ENCODE assay signal across 8 mouse cellular contexts in the genomic region with DNA sequence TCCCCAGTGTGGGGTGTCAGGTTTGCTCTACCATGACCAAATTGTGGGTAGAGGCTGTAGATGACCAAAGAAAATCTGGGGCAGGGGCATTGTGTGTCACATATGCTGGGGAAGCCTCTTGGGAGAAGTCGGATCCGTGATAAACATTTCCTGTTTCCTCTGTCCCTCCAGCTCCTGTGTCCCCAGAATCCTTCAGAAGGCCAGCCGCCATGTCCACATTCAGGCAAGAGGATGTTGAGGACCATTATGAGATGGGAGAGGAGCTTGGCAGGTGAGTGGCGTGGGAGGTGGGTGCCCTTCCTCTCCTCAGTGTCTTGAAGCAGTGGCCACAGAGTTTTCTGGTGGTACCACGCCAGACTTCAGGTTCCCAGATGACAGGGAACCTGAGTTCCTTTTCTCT. TPM values are rescaled to one million over a fixed set of nuclear protein-coding genes. Genes with fewer than 3 reads are reported as not detected.
DNase-seq lines count a peak whose midpoint lies in the region; ATAC-seq and TF ChIP-seq lines count a peak whose summit lies in the region.

4930442H23Rik (minus strand) TSS at position 45 of the 400 bp plus-strand sequence.

- H3K4me2 ChIP-seq in heart, embryonic 16.5 days (ENCODE audit: low read depth, low read length), result peak within 1 kb of the TSS; percentile 75

- TF ChIP-seq EP300 in heart, adult 2 months (IDR thresholded peaks at IDR 0.05; ENCODE audit: insufficient read depth, low read depth, low read length), result no peak
- no peak for TF ChIP-seq EP300 in ES-Bruce4 (IDR thresholded peaks at IDR 0.05; ENCODE audit: insufficient read depth, low read depth, low read length)

- peak within 1 kb of the TSS; percentile 79 for H3K9ac ChIP-seq in heart, adult 2 months (ENCODE audit: low read depth, low read length)
- peak within 1 kb of the TSS; percentile 80 for H3K9ac ChIP-seq in ES-Bruce4 (ENCODE audit: low read depth, poor library complexity, severe bottlenecking)
- peak within 1 kb of the TSS; percentile 86 for H3K9ac ChIP-seq in heart, embryonic 16.5 days (ENCODE audit: low read length)

- no peak for TF ChIP-seq CTCF in heart, adult 2 months (IDR thresholded peaks at IDR 0.05)
- TF ChIP-seq CTCF in ES-Bruce4 (IDR thresholded peaks at IDR 0.05; ENCODE audit: low read depth, low read length), result no peak

- no peaks in the 10 kb centered on the region for H3K36me3 ChIP-seq in heart, adult 2 months (ENCODE audit: control insufficient read depth, insufficient read depth, low read length)
- peaks cover 34% of the 10 kb centered on the region for H3K36me3 ChIP-seq in ES-Bruce4 (ENCODE audit: control insufficient read depth, insufficient read depth, low read length, poor library complexity, severe bottlenecking)
- H3K36me3 ChIP-seq in heart, embryonic 16.5 days (ENCODE audit: control insufficient read depth, insufficient read depth), result peaks cover 44% of the 10 kb centered on the region
- H3K36me3 ChIP-seq in macrophage (ENCODE audit: inconsistent target), result peaks cover 58% of the 10 kb centered on the region

- H3K79me2 ChIP-seq in heart, adult 2 months (replicated peaks; ENCODE audit: control insufficient read depth, insufficient read depth, low read length), result peaks cover 2% of the 10 kb centered on the region; the same call in 1 of the 2 replicates
- H3K79me2 ChIP-seq in macrophage (ENCODE audit: inconsistent target), result peaks cover 64% of the 10 kb centered on the region

- peak within 1 kb of the TSS; percentile 69 for H3K4me3 ChIP-seq in heart, adult 2 months
- H3K4me3 ChIP-seq in ES-Bruce4 (ENCODE audit: low read depth, low read length) (peak within 1 kb of the TSS; percentile 94), macrophage (ENCODE audit: inconsistent target) (peak within 1 kb of the TSS; percentile 63)
- H3K4me3 ChIP-seq in heart, embryonic 16.5 days (ENCODE audit: low read length), result peak within 1 kb of the TSS; percentile 79

- WGBS in heart, adult 2 months, result 56% methylated on average over 5 of the region's 5 CpGs
- WGBS in heart, embryonic 16.5 days, result 74% methylated on average over 5 of the region's 5 CpGs
- 82% methylated on average over 5 of the region's 5 CpGs for WGBS in macrophage (ENCODE audit: missing documents)

- H3K27ac ChIP-seq in heart, adult 2 months, result peak within 1 kb of the TSS; percentile 95
- peak within 1 kb of the TSS; percentile 42; the same call in 1 of the 2 replicates for H3K27ac ChIP-seq in ES-Bruce4 (ENCODE audit: insufficient read depth, low read length)
- H3K27ac ChIP-seq in heart, embryonic 16.5 days (ENCODE audit: low read length), result peak within 1 kb of the TSS; percentile 88
- peak within 1 kb of the TSS; percentile 66 for H3K27ac ChIP-seq in macrophage

- DNase-seq in heart, adult 2 months, result no peak
- no peak for DNase-seq in heart, adult 8-10 months (ENCODE audit: low spot score)
- no peak for DNase-seq in ovary, postnatal 14 days (ENCODE audit: low spot score)
- DNase-seq in frontal cortex, adult 2 months (ENCODE audit: extremely low spot score in 1 of 2, low spot score in 1 of 2), result no peak
- no peak for DNase-seq in cerebellum, adult 11-12 months

- no peak for ATAC-seq in heart, embryonic 16.5 days (replicated peaks; ENCODE audit: extremely low read depth, insufficient read depth, low FRiP score)

- no peaks in the 10 kb centered on the region for H3K27me3 ChIP-seq in heart, adult 2 months (ENCODE audit: control insufficient read depth, insufficient read depth, low read length)
- H3K27me3 ChIP-seq in ES-Bruce4 (ENCODE audit: control insufficient read depth, insufficient read depth, low read length, poor library complexity, severe bottlenecking), result no peaks in the 10 kb centered on the region
- no peaks in the 10 kb centered on the region for H3K27me3 ChIP-seq in heart, embryonic 16.5 days (ENCODE audit: control insufficient read depth, insufficient read depth, low read length)

- intact Hi-C loops in heart, adult 2 months (cut with DNase I), result no loop called here

- peaks cover 8% of the 10 kb centered on the region for H3K4me1 ChIP-seq in heart, adult 2 months (ENCODE audit: control insufficient read depth, insufficient read depth, low read length)
- H3K4me1 ChIP-seq in ES-Bruce4 (ENCODE audit: control insufficient read depth, insufficient read depth, low read length), result peaks cover 2% of the 10 kb centered on the region
- H3K4me1 ChIP-seq in heart, embryonic 16.5 days (ENCODE audit: control insufficient read depth, insufficient read depth, low read length), result peaks cover 20% of the 10 kb centered on the region

- no peak for TF ChIP-seq POLR2A in heart, adult 2 months (IDR thresholded peaks at IDR 0.05; ENCODE audit: insufficient read depth, low read depth, low read length)
- no peak for TF ChIP-seq POLR2A in ES-Bruce4 (IDR thresholded peaks at IDR 0.05; ENCODE audit: insufficient read depth, low read length)

- H3K9me3 ChIP-seq in ES-Bruce4 (replicated peaks; ENCODE audit: control insufficient read depth, insufficient read depth, low read length, poor library complexity, severe bottlenecking), result no peaks in the 10 kb centered on the region
- no peaks in the 10 kb centered on the region for H3K9me3 ChIP-seq in heart, embryonic 16.5 days (replicated peaks; ENCODE audit: control insufficient read depth, low read length)

RNA-seq across cellular contexts. Expression of gene 4930442H23Rik, which starts in this region (rescaled TPM):
- total RNA-seq in heart, adult 2 months (2021), result not detected
- not detected in 2 replicates for polyA plus RNA-seq in heart, adult 2 months (2012; rRNA removed)
- total RNA-seq in heart, adult 8-10 months (2022), result not detected
- polyA plus RNA-seq in ES-Bruce4 (2011; ENCODE audit: insufficient read depth, insufficient read length, low read depth, missing spikeins) (not detected in 2 replicates), macrophage (2018) (not detected in 3 replicates)
- 0.11 TPM in 2 replicates for polyA plus RNA-seq in heart, embryonic 16.5 days (2015; fragmentation: Nextera tagmentation; extraction: Ambion mirVana)
- not detected for total RNA-seq in macrophage (2018; cell fraction: chromatin; rRNA removed)
- total RNA-seq in macrophage (2018; cell fraction: cytosol; rRNA removed), result not detected
- total RNA-seq in macrophage (2018; cell fraction: nucleus; rRNA removed), result not detected
- not detected in 2 replicates for polyA plus RNA-seq in frontal cortex, adult 2 months (2012; rRNA removed)

Comparison
In these comparisons a context has a peak if more than half of its experiments do, and no peak if none do; other contexts are left out.
1. H3K27ac ChIP-seq: peak in every context shown above with its lines; median percentile 95 in heart, adult 2 months; 88 in heart, embryonic 16.5 days; 66 in macrophage; 42 in ES-Bruce4.